Mouse (Mus musculus) CD4-positive, CD25-positive, alpha-beta regulatory T cell, adult 2 months (primary cell): ENCODE results near the gene Fam173a.
"Not testable (repeated sequence)": the region's sequence is repeated elsewhere in the genome, so short reads cannot be mapped to it uniquely, and the experiment has no call there.

ENCODE experiments used
- DNase-seq: peaks from one replicate; pipeline ENCODE4 v3.0.0-alpha.2; 2012; ENCODE audit warnings: low read depth, low spot score

The Fam173a gene

DNA sequence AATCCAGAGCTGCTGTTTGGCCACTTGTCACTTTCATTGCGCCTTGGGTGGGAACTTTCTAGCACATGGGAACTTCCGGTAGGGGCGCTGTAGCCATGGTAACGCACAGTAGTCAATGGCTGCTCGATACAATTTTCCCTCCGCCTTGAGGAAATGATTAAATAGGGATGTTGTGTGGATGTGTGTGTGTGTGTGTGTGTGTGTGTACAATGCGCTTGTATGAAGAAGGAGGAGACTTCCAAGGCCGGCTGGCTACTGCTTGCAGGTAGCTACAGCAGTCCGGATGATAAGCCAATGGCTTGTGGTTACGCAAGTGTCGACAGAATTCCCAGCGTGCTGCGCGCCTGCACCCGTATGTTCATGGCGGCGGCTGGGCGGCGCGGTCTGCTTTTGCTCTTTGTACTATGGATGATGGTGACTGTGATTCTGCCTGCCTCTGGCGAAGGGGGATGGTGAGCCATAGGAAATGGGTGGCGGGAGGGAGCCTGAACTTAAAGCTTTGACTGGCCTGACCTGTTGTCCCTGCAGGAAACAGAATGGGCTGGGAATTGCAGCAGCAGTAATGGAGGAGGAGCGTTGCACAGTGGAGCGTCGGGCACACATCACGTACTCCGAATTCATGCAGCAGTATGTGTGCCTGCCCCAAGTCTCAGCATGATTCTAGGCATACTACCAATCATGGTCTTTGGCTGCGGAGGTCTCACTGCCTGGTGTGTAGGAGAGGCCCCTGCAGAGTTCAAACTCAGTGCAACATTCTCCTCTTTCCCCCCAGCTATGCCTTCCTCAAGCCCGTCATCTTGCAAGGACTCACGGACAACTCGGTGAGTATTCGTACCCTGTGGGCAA, 36.2 kb upstream of the Fam173a start, which contains the start of gene Jmjd8:
Gene Jmjd8 (plus strand): TSS at position 156 of the 846 bp plus-strand sequence.
- peak; percentile 87 for DNase-seq

DNA sequence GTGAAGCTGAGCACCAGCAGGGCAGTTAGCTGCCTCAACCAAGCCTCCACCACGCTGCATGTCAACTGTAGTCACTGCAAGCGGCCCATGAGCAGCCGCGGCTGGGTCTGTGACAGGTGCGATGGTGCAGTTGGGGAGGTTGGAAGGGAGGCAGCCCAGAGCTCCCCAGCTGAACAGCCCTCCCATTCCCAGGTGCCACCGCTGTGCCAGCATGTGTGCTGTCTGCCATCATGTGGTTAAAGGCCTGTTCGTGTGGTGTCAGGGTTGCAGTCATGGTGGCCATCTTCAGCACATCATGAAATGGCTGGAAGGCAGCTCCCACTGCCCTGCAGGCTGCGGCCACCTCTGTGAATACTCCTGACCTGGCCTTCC, 35.5 kb upstream of the Fam173a start:
- DNase-seq: no peak

DNA sequence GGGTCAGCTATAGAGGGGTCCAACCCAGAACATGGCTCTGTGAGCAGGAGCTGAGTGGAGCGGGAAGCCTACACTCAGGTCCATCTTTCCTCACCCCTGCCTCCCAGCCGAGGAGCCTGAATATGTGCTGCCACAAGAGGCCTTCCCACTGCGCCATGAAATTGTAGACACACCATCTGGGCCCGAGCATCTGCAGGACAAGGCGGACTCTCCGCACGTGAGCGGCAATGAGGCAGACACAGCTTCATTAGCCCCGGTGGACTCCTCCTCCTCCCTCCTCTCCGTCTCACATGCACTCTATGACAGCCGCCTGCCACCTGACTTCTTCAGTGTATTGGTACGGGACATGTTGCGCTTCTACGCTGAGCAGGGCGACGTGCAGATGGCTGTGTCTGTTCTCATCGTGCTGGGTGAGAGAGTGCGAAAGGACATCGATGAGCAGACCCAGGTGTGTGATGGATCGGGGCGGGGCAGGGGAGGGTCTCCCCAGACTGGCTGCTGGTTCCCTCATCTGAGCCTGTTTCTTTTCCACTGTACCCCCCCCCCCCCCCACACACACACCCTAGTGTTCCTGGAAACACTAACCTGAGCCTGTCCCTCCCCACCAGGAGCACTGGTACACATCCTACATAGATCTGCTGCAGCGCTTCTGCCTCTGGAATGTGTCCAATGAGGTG, 35.0 kb upstream of the Fam173a start:
- DNase-seq: no peak

DNA sequence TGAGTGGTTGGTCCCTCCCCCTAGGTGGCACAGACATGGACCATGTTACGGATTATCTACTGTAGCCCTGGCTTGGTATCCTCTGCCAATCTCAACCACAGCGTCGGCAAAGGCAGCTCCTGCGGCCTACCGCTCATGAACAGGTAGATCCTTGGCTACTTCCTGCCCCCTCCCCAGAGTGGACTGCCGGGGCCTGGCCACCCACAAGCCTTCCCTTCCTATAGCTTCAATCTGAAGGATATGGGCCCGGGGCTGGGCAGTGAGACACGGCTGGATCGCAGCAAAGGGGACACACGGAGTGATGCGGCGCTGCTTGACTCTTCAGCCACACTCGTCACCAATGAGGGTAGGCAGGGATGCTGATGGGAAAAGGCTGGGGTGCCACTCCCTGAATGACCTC, 34.3 kb upstream of the Fam173a start:
- no peak for DNase-seq

DNA sequence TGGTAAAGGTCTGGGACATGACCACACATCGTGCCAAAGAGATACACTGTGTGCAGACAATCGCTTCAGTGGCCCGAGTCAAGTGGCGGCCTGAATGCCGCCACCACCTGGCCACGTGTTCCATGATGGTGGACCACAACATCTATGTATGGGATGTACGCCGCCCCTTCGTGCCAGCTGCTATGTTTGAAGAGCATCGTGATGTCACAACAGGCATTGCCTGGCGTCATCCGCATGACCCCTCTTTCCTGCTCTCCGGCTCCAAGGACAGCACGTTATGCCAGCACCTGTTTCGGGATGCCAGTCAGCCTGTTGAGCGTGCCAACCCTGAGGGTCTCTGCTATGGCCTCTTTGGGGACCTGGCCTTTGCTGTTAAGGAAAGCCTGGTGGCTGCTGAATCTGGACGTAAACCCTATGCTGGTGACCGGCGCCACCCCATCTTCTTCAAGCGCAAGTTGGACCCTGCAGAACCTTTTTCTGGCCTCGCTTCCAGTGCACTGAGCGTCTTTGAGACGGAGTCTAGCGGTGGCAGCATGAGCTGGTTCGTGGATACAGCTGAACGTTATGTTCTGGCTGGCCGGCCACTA, 33.4 kb upstream of the Fam173a start:
- DNase-seq: no peak

DNA sequence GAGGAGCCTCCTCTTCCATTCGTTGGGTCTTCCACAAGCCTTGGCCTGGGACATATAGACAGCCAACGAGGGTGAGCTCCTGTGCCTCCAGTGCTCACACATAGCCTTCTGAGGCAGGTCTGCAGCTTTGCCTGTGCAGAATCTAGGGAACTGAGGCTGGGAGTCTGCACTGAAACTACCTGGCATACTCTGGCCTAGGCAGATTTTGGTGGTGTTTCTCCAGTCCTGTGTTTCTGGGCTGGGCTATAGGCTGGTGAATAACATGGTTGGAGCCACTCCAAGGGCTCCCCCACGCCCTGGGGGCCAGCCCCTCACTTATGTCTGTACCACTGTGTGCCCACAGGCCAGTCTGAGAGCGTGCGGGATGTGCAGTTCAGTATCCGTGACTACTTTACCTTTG, 32.6 kb upstream of the Fam173a start:
- no peak for DNase-seq

DNA sequence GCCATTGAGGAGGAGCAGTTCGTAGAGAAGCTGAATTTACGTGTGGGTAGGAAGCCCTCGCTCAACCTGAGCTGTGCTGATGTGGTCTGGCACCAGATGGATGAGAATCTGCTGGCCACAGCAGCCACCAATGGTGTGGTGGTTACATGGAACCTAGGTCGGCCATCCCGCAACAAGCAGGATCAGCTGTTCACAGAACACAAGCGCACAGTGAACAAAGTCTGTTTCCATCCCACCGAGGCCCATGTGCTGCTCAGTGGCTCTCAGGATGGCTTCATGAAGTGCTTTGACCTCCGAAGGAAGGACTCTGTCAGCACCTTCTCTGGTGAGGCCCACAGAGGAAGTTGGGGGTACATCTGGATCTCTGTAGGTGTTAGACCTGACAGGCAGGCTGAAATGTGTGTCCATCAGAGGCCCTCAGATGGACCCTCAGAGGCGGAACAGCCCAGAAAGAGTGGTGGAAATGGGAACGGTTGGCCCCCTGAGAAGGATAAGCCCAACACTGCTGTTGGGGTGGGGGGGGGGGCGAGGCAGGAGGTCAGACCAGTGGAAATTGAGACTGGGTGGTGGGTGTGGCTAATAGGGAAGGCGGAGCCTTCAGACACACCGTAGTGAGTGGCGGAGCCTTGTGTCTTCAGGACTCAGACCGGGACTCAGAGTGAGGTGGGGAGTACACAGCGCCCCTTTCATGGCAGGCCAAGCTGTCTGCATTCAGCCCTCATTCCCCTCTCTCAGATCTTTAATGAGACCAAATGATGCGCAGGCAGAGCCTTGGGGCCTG, 31.9 kb upstream of the Fam173a start:
- DNase-seq: no peak

DNA sequence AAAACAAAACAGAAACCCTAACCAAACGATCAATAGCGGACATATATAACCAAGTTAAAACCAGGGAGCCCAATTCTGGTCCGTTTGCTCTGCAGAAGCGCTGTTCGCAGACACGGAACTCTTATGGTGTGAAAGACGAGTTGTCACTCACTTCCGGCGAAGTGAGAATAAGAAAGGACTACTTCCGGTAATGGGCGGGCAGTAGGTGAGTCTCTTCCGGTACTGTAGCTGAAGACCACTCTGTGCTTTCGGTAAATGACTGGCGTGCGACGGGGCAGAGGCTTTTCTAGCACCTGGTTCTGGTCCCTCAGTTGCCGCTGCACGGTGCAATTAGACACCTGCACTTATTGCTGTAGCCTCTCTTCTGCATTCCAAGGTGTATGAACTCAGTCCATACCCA, 30.8 kb upstream of the Fam173a start, which contains the start of gene Wdr24:
Gene Wdr24 (plus strand): TSS at position 176 of the 400 bp plus-strand sequence.
- DNase-seq: peak; percentile 91

DNA sequence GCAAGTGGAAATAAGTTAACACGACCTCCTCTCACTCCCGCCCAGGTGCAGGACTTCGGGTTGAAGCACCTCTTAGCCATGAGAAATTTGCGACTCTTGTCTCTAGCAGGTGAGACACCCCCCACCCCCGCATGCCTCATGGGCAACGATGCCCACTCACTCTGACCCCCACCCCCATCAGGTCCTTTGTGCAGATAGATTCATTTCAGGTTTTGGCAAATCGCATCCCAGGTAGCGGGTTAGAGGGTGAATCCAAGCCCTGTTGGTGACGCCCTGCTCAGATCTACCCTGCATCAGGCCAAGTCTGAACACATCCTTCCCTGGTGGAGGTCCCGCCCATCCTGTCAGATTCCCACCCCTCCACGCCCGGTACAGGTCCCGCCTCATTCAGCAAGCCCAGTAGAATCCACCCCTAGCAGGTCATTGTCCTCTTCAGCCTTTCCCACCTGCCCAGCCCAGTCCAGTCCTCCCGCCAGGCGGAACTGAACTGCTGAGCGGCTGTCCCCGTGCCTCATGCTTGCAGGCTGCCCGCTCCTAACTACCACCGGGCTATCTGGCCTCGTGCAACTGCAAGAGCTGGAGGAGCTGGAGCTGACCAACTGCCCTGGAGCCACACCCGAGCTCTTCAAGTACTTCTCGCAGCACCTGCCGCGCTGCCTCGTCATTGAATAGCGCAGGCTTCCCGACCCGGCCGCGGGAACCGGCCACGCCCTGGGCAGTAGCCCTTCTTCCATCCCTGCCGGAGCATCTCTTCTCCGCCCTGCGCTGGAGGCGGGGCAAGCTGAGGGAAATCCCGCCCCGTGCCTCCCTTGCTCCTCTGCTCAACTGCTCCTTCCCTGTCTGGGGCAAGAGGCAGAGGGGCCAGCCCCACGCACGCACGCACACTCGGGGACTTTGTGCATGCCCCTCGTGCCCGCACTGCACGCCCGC, 26.4 kb upstream of the Fam173a start:
- no peak for DNase-seq

DNA sequence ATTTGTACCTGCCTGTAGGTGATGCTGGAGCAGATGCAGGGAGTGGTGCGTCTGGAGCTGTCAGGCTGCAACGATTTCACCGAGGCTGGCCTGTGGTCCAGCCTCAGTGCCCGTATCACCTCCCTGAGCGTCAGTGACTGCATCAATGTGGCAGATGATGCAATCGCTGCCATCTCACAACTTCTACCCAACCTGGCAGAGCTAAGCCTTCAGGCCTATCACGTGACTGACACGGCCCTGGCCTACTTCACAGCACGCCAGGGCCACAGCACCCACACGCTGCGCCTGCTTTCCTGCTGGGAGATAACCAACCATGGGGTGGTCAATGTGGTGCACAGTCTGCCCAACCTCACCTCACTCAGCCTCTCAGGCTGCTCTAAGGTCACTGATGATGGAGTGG, 25.0 kb upstream of the Fam173a start:
- no peak for DNase-seq

DNA sequence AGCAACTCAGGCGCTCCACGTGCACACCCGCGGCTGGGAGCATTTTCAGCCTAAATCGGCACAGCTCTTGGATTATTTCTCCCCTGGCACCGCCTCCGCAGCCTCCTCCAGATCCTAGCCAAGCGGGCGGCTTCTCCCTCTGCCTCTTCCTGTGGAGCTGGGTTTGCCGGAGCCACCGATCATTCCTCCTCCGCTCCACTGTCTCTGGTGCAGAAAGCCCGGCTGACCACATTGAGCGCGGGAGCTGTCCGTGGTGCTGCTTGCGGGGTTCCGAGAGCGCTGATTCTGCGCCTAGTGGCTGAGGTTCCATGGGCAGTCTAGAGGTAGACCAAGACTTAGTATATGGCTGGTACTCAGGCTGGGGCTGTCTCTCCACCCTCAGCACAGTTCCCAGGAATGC, 20.8 kb upstream of the Fam173a start:
- DNase-seq: peak; percentile 84

DNA sequence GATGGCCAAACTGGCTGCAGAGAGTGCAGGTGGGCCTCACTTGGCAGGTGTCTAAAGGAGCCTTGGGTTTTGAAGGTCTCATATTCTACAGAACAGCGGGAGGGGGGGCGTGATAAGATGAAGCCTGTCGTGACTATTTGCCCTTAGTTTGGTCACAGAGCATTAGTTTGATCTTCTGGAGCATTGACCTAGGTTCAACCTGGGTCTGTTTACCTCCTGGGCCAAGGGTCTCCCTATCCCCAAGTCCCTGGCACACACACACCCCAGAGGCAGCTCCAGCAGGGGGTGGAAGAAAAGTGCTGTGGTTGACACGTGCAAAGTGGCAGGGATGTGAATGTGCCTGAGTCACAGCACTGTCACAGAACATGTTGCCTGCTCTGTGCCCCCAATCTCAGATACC, 18.2 kb upstream of the Fam173a start:
- no peak for DNase-seq

DNA sequence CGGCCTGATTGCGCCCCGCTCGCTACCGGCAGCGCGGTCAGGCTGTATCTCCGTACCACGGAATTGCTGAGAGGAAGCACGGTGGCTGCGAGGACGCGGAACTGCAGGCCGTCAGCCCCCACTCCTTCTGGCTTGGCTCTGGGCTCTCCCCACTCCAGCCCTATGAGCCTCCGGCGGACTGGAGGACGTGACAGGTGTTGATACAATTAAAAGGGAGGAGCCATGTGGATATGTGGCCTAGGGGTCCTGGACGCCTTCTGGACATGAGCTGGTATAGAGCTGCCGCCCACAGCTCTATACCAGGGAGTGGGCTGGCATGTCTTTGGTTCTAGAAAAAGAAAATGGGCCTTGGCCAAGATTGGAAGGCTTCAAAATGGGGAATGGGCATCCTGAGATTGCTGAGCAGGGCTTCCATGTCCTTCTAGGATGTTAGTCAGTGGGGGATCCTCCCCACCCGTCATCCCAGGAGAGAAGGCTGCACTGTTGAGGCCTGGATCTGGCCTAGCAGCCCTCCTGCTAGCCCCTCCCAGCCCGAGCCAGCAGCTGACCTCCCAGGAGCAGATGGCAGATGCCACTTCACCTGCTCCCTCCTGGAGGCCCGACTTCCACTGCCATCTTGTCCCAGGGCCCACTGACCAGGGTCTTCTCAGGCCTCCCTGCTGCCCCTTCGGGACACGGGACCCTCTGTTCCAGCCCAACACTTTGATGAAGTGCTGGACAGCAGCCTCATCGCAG, 17.1 kb upstream of the Fam173a start:
- no peak for DNase-seq

DNA sequence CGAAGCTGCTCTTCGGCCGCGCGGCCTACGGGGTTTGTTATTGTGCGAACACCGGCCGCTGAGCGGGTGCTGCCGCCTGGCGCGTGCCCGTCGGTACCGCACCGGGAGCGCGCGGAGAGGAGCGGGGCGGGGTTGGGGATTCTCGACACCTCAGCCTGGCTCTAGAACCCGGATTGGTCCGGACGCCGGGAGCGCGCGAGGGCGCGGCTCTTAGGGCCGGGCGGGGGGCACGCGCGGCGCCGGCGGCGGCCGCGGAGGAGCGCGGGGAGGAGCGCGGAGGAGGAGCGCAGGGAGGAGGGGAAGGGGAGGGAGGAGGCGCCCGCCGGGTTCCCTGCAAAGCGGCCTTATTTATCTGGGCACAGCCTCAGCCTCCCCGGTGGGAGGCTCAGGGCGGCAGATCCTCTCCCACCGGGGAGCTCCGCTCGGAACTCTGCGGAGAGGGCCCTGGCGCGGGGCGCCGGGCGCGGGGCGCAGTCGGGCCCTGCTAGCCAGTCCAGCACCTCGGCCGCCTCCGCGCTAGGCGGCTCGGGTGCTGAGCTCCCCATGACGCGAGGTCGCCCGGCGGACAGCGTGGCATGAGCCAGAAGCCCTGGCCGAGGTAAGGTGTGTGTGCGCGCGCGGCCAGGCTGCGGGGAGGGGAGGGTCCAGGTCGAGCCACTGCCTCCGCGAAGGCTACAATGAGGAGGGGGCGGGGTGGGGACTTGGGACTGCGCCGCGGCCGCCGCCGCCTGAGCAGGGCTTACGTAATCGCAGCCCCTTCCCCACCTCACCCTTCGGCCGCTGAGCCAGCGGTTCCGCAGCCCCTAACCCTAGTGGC, 16.3 kb upstream of the Fam173a start, which contains the start of gene Fbxl16:
Gene Fbxl16 (plus strand): TSS at position 297 of the 817 bp plus-strand sequence.
- peak; percentile 43 for DNase-seq

DNA sequence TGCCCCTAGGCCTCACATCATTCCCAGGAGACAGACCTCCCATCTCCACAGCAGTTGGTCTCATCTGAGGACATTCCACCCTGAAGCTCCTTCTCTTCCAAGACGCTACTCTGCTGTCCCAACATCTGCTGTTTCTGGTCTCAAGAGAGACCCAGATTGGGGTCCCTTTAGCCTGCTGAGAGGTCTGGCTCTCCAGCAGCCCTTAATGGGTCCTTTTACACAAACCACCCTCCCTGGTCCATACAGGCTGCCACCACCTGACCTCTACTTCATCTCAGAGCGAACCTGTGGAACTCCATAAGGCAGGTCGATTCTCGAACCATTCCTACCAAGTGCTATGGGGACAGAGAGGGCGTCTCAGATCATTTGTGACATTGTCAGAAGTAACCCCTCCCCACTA, 15.3 kb upstream of the Fam173a start:
- no peak for DNase-seq

DNA sequence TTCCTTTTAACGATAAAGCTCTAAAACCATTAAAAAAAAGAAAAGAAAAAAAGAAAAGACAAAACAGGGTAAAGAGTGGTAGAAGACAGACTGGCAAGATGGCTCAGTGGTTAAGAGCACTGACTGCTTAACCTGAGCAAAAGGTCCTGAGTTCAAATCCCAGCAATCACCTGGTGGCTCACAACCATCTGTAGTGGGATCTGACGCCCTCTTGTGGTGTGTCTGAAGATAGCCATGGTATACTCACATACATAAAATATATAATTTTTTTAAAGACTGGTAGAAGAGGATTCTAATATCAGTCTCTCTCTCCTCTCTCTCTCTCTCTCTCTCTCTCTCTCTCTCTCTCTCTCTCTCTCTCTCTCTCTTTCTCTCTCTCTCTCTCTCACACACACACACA, 14.8 kb upstream of the Fam173a start:
- DNase-seq: not testable (repeated sequence)

DNA sequence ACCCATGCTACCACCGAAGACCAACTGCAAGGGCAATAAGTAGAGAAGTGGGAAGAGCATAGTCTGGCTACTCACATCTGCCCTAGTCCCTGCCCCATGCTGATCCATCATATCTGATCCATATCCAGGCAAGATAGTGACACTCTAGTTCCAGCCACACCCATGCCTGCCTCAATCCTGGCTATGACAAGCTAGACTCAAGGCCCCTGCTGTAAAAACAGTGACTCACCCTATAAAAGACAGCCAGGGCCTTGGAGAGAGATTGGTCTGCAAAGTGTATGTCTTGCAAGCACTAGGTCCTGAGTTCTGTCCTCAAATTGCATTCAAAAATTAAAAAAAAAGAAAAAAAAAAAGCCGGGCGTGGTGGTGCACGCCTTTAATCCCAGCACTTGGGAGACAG, 13.8 kb upstream of the Fam173a start:
- DNase-seq: no peak

DNA sequence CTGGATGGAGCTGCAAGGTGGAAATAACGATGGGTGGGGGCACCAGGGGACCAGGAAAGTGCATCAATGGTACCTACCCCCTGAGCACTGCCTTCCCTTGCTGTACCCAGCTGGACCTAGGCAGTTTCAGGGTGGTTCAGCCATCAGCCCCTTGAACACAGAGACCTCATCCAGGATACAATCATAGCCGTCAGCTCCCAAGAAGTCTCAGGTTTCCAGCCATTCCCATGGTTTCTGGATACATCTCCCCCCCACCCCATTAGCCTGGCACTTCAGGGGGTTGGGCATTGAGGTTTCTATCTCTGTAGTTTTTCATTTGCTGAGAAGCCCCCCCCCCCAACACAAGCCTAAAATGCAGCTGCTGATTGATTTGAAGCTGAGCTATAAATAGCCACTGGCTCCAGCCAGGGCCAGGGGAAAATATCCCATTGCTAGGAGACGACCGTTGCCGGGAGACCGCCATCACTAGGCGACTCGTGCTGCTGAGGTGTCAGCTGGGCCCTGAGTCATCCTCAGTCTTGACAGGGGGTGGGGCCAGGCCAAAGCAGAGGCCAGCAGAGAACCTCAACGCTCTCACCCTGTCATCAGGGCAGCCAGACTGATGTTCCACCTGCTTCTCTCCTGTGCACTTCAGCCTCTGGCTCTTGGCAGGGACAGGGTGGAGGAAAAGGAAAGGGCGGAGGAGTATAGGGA, 10.3 kb upstream of the Fam173a start:
- no peak for DNase-seq

DNA sequence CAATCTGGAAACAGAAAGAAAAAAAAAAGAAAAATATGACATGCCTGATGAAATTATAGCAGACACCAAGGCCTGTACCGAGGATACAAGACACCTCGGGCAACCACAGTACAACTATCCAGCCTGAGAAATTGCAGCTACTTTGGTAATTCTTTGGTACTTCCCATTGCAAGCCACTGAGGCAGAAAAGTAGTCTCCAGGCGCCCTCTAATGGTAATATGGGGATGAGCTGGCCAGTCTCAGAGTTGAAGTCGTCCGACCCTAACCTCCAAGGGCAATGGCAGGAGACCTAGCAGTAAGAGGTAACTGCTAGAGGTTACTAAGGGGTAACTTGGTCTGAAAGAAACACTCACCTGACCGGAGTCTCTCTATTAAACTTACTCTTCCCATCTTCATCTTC, 8.3 kb upstream of the Fam173a start:
- peak; percentile 87 for DNase-seq
